Mouse (Mus musculus) gastrocnemius, postnatal 25 days (tissue): ENCODE measurements around the gene Cyp4f13. TPM values are rescaled to one million over a fixed set of nuclear protein-coding genes. Genes with fewer than 3 reads are reported as not detected.
A peak's percentile ranks its signal among the peaks of the same experiment; 100 is the strongest.

Experiments used
- DNase-seq: peaks from one replicate; pipeline ENCODE4 v3.0.0; 2022
- total RNA-seq, 2 experiments: library from RNA; stranded (reverse); gene quantifications; 1 replicate in 1 of 2; 2 replicates in 1 of 2; pipeline ENCODE4 v1.2.3; 2021

The Cyp4f13 gene
- total RNA-seq, 2 experiments from 2014 or later = 7.8 to 8.2 TPM

DNA sequence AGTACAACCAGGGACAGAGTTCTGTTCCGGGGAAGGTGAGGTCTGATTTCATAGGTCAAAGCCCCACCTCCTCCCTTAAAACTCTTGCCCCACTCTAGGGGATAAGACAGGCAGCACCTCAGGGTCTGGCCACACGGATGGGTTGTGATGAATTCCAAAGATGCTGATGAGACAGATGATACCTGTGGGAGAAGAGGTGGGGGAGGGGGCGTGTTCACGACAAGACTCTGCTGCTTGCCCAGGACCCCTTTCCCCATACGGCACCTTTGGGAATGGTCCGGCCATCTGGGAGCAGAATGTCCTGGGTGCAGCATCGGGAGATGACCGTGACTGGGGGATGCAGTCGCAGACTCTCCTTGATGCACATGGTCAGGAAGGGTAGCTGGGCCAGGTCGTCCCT is 41.0 kb downstream of the Cyp4f13 start:
- no peak for DNase-seq

- DNase-seq = no peak
Measured at GRCm38 (mm10) chr17:32905239-32905638, 42.0 kb downstream of the Cyp4f13 start.

DNA sequence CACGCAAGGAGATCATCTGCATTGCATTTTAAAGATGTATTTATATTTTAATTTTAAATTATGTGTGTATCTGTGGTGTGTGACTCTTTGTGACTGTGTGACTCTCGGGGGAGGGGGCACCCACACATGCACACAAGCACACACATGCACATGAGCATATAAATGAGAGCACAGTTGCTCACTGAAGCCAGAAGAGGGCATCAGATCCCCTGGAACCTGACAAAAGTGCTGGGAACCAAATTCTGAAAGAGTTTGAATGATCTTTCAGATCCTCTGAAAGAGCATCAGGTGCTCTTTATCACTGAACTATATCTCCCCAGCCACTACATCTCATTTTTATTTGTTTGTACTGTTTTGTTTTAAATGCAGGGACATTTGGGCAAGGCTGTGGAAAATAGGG is 42.8 kb downstream of the Cyp4f13 start:
- DNase-seq = no peak

GRCm38 (mm10) chr17:32901751-32902525 is 45.3 kb downstream of the Cyp4f13 start:
- DNase-seq = no peak

- DNase-seq = no peak
Measured at GRCm38 (mm10) chr17:32895421-32895820, 51.8 kb downstream of the Cyp4f13 start.

DNA sequence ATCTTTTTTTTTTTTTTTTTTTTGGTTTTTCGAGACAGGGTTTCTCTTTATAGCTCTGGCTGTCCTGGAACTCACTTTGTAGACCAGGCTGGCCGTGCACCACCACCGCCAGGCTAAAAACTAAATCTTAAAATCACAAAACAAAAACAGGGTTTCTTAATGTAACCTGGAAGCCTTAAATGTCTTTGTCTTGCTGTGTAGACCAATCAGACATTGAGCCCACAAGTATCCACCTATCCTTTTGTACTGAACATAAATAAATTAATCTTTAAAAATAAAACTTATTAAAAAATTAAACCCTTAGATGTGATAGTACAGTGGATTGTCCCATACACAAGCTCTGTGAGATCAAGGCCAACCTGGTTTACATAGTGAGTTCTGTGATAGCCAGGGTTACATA is 53.3 kb downstream of the Cyp4f13 start:
- no peak for DNase-seq

DNA sequence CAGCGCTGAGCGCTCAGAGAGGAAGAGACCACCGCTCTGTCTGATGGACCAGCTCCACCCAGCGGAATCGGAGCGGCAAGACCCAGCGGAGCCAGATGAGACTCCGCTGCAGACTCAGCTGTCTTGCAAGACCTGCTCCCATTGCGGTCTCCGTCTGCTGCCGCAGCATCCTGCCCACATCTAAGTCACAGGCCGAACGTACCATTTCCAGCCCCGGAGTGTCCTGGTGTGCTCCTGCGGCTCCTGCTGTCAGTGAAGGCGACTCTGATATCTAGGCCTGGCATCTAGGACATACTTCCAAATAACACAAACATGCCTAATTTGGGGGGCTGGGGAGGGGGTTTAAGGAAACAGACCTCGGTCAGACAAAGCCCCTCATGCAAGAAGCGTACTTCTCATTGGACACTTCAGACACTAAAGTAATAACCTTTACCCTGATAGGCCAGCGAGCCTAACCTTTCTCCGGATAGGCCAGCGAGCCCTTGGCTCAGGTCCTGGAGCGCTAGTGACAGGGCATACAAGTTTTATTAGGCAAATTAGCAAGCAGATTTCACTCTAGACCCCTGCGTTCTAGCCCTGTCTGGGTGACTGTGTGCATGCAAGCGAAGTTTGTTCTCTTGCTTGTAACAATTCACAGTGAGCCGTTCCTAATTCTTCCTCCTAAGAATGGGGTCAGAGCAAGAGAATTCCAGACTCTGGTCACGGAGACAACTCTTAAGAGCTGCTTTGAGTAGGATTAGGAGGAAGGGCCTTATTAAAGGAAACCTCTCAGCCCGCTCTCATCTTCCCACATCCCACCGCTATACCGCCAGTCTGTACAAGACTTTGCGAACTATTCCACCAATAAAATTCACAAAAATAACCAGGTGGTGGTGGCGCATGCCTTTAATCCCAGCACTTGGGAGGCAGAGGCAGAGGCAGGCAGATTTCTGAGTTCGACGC is 55.7 kb downstream of the Cyp4f13 start, which contains the start of gene Zfp870:
Gene Zfp870 (minus strand): TSS at position 404 of the 942 bp plus-strand sequence.
- peak; percentile 88 for DNase-seq

DNA sequence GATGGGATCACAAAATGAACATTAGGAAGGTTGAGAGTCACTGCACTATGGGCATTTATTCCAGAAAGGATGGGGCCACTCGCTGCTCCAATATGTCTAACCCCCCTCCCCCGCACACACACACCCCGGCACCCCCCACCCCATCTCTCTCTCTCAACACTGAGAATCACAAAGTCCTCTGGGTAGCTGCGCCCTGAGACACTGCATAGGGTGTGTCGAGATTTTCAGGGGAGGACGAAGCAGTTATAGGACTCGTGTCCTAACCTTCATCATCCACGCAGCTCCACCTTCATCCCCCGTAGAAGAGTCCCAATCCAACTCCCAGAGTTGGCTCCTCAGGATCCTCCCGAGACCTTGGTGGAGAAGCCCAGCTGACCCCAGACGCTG is 56.4 kb downstream of the Cyp4f13 start:
- DNase-seq = no peak

DNA sequence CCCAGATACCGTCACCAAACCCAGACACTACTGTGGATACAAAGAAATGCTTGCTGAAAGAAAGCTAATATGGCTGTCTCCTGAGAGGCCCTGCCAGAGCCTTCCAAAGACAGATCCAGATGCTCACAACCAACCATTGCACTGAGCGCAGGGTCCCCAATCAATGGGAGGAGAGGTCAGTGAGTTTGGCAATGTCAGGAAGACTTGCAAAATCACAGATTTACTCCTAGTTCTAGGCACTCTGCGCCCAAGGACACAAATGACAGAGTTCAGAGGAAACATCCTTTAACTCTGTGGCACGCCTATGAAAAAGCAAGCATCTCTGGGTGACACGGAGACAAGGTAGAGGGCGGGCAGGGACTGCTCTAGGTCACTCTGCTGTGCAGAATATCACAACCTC is 57.6 kb downstream of the Cyp4f13 start:
- no peak for DNase-seq

DNA sequence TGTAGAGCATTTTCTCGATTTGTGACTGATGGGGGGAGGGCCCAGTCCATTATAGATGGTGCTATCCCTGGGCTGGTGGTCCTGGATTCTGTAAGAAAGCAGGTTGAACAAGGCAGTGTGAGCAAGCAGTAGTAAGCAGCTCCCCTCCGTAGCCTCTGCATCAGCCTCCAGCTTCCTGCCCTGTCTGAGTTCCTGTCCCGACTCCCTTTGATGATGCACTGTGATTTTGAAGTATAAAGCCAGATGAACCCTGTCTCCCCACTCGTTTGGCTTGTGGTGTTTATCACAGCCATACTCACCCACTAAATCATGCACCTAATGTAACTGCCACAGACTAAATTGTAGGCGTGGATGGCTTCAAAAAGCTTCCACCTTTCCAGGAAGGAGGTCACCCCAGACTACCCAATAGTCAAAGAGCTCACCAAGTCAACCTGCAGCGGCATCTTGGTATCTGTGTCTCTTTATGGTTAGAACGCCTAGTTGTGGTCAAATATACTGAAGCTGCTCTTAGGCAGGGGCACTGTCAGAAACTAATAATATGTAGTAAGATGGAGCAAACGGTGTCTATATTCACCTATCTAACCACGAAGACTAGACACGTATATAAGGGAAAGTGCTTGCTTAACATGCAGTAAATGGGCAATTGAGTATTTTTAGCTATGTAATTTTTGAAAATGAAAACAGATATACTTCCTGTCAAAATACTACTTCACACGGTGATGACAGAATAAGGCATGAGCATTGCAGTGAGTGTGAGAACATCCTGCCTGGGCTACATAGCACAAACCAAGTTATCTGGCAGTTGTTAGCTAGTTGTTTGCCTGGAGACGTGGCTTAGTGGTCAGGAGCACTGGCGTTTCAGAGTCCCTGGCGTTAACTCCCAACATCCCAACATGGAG is 66.6 kb downstream of the Cyp4f13 start:
- no peak for DNase-seq

- no peak for DNase-seq
Measured at GRCm38 (mm10) chr17:32878773-32879172, 68.4 kb downstream of the Cyp4f13 start.

GRCm38 (mm10) chr17:32877471-32878171 is 69.6 kb downstream of the Cyp4f13 start:
- no peak for DNase-seq

Other genes starting within 250 kb of the Cyp4f13 start
- 10 to 100 TPM; 16.5 to 17.9 TPM for gene Zfp871, start 159.1 kb downstream of the Cyp4f13 start, total RNA-seq
- under 1 TPM; 0.23 to 0.32 TPM for gene Zfp811, start 137.5 kb downstream of the Cyp4f13 start, total RNA-seq
- 1 to 10 TPM; 5.3 to 5.4 TPM for gene Zfp799, start 117.1 kb downstream of the Cyp4f13 start, total RNA-seq
- gene Zfp870, start 55.8 kb downstream of the Cyp4f13 start, total RNA-seq = 1 to 10 TPM; 6.1 to 7.2 TPM
- under 1 TPM; 0.18 to 0.29 TPM for gene Cyp4f14, start 30.1 kb downstream of the Cyp4f13 start, total RNA-seq
- 1 to 10 TPM in 1 of 2 experiments, under 1 TPM in 1; 0.87 to 1.1 TPM for gene Zfp472, start 18.4 kb upstream of the Cyp4f13 start, total RNA-seq
- gene Zfp952, start 45.7 kb upstream of the Cyp4f13 start, total RNA-seq = 1 to 10 TPM; 3.4 to 4.6 TPM
- gene Zfp763, start 86.0 kb upstream of the Cyp4f13 start, total RNA-seq = 1 to 10 TPM; 1.7 to 2.8 TPM
- gene 4921501E09Rik, start 120.7 kb upstream of the Cyp4f13 start, total RNA-seq = not detected
- gene Zfp563, start 141.9 kb upstream of the Cyp4f13 start, total RNA-seq = 1 to 10 TPM; 3.2 to 3.9 TPM
- gene Morc2b, start 192.3 kb upstream of the Cyp4f13 start, total RNA-seq = under 1 TPM; 0.16 to 0.41 TPM
- gene Olfr55, start 221.0 kb upstream of the Cyp4f13 start, total RNA-seq = not detected
- not detected for gene Olfr239, start 243.9 kb upstream of the Cyp4f13 start, total RNA-seq